Mouse (Mus musculus): ENCODE data around the gene Slc52a3. TPM values are rescaled to one million over a fixed set of nuclear protein-coding genes. Genes with fewer than 3 reads are reported as not detected.

Slc52a3 gene
- polyA plus RNA-seq, 1 experiment, result 2.1 TPM

DNA sequence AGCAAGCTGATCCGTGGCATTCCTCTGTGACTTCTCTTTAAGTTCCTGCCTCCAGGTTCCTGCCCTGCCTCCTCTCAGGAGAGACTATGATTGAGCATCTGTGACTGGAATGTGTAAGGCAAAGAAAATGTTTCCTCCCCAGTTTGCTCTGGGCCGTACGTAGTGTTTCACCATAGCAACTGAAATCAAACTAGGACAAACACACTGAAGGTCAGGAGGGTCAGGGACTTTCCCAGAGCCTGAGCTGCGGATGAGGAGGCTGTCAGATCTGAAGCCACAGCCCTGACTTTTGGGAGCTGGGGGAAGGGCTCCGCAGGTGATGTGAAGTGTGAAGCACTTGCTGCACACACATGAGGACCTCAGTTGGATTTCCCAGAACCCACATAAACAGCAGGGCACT is 37.0 kb upstream of the Slc52a3 start:
- no peaks in the 10 kb centered on the region for H3K27me3 ChIP-seq (ENCODE audit: control insufficient read depth, insufficient read depth, low read length)
- H3K27ac ChIP-seq (ENCODE audit: insufficient read depth, low read length), result no peak overlapping the region
- H3K36me3 ChIP-seq (ENCODE audit: control insufficient read depth, insufficient read depth, low read length), result no peaks in the 10 kb centered on the region
- WGBS, result 69% methylated on average over 5 of the region's 5 CpGs
- no peaks in the 10 kb centered on the region for H3K4me1 ChIP-seq (ENCODE audit: control insufficient read depth, insufficient read depth, insufficient read length)
- no peak for DNase-seq (ENCODE audit: low read depth in 1 of 2, low spot score in 2 of 2)
- TF ChIP-seq POLR2A (IDR thresholded peaks at IDR 0.05; ENCODE audit: low read depth, low read length) (no peak), CTCF (IDR thresholded peaks at IDR 0.05; ENCODE audit: extremely low read depth, insufficient read depth, insufficient read length, insufficient replicate concordance) (no peak)
- no peak overlapping the region for H3K4me3 ChIP-seq (ENCODE audit: extremely low read depth, insufficient read depth, insufficient read length)

DNA sequence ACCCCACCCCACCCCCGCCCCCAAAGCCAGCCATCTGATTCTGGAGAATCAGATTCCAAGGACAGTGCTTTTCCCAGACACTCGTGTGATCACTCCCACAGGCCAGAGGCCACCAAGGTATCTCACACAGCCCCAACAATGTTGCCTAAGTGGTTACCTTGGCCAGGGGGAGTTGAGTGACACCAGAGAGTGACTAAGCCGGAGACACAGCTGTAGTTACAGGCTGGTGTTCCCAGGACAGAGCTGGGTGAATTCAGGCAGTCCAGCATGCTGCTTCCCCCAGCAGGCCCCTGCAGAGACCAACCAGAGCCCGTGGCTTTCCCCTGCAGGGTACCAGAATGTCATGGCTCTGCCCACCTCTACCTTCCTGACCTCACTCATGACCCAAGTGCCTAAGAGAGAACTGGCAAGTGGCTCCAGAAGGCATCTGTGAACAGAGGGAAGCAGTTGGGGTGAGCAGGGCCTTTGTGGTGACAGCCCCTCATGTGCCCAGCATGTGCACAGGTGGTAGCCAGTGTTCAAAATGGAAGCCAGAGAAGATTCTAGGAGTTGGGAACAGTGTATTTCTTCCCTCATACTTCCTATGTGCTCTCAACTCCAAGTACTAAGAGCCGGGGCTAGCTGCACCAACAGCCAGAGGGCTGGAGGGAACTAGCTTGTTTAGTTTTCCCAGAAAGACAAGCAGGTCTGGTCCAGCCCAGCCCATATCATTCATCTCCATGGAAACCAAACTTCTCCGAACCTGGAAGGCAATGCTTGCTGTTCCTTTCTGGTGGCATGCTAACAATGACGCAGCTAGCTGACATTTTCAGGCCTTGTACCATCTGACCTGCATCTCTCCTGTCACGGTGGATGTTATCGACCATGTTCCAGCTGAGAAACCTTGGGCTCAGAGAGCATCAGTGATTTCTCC is 34.8 kb upstream of the Slc52a3 start:
- TF ChIP-seq POLR2A (IDR thresholded peaks at IDR 0.05; ENCODE audit: low read depth, low read length), result no peak
- TF ChIP-seq CTCF (IDR thresholded peaks at IDR 0.05; ENCODE audit: extremely low read depth, insufficient read depth, insufficient read length, insufficient replicate concordance), result no peak
- Histone ChIP-seq H3K4me1 (ENCODE audit: control insufficient read depth, insufficient read depth, insufficient read length) (no peaks in the 10 kb centered on the region), H3K36me3 (ENCODE audit: control insufficient read depth, insufficient read depth, low read length) (no peaks in the 10 kb centered on the region), H3K27me3 (ENCODE audit: control insufficient read depth, insufficient read depth, low read length) (no peaks in the 10 kb centered on the region), H3K4me3 (ENCODE audit: extremely low read depth, insufficient read depth, insufficient read length) (no peak overlapping the region), H3K27ac (ENCODE audit: insufficient read depth, low read length) (no peak overlapping the region)
- DNase-seq (ENCODE audit: low read depth in 1 of 2, low spot score in 2 of 2), result no peak
- 75% methylated on average over 9 of the region's 9 CpGs for WGBS

DNA sequence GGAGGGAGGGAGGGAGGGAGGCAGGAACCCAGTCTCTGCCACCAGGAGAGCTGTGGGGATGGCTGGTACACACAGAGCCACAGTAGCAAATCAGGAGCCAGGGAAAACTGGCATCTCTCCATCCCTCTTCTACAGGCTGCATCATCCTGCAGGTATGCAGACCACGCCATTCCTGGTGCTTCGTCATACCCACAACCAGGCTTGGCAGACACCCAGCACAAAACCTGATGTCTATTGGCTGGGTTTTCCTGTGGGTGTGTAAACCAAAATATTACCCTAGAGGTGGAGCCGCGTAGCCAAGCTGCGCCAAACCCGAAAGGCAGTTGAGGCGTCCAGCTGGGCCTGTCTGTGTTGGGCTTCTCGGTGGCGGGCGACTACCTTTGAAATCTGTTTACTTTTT is 33.8 kb upstream of the Slc52a3 start:
- H3K4me3 ChIP-seq (ENCODE audit: extremely low read depth, insufficient read depth, insufficient read length), result no peak overlapping the region
- DNase-seq (ENCODE audit: low read depth in 1 of 2, low spot score in 2 of 2), result no peak
- no peaks in the 10 kb centered on the region for H3K27me3 ChIP-seq (ENCODE audit: control insufficient read depth, insufficient read depth, low read length)
- no peaks in the 10 kb centered on the region for H3K36me3 ChIP-seq (ENCODE audit: control insufficient read depth, insufficient read depth, low read length)
- no peak for TF ChIP-seq CTCF (IDR thresholded peaks at IDR 0.05; ENCODE audit: extremely low read depth, insufficient read depth, insufficient read length, insufficient replicate concordance)
- TF ChIP-seq POLR2A (IDR thresholded peaks at IDR 0.05; ENCODE audit: low read depth, low read length), result no peak
- H3K27ac ChIP-seq (ENCODE audit: insufficient read depth, low read length), result no peak overlapping the region
- H3K4me1 ChIP-seq (ENCODE audit: control insufficient read depth, insufficient read depth, insufficient read length), result no peaks in the 10 kb centered on the region
- 61% methylated on average over 10 of the region's 10 CpGs for WGBS

DNA sequence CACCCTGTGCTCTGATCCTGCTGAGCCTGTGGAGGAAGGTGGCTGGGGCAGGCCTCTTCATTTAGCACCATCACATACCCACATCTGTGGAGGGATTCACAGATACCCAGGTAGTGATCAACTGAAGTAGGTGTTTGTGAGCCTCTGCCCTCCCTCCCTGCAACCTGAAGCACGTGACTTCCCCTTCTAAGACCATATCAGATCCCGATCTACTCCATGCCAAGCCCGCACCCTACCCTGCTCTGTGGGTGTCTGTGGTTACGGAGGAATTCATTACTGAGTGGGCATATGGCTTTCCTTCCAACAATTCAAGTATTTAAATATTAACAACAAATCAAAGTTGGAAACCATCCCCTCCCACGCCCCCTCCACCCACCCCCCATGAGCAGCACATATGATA is 33.0 kb upstream of the Slc52a3 start:
- WGBS, result 70% methylated on average over 5 of the region's 5 CpGs
- no peak overlapping the region for H3K4me3 ChIP-seq (ENCODE audit: extremely low read depth, insufficient read depth, insufficient read length)
- H3K27me3 ChIP-seq (ENCODE audit: control insufficient read depth, insufficient read depth, low read length), result no peaks in the 10 kb centered on the region
- DNase-seq (ENCODE audit: low read depth in 1 of 2, low spot score in 2 of 2), result no peak
- no peaks in the 10 kb centered on the region for H3K36me3 ChIP-seq (ENCODE audit: control insufficient read depth, insufficient read depth, low read length)
- peaks cover 2% of the 10 kb centered on the region; the same call in 1 of the 2 replicates for H3K4me1 ChIP-seq (ENCODE audit: control insufficient read depth, insufficient read depth, insufficient read length)
- TF ChIP-seq CTCF (IDR thresholded peaks at IDR 0.05; ENCODE audit: extremely low read depth, insufficient read depth, insufficient read length, insufficient replicate concordance) (no peak), POLR2A (IDR thresholded peaks at IDR 0.05; ENCODE audit: low read depth, low read length) (no peak)
- H3K27ac ChIP-seq (ENCODE audit: insufficient read depth, low read length), result no peak overlapping the region

DNA sequence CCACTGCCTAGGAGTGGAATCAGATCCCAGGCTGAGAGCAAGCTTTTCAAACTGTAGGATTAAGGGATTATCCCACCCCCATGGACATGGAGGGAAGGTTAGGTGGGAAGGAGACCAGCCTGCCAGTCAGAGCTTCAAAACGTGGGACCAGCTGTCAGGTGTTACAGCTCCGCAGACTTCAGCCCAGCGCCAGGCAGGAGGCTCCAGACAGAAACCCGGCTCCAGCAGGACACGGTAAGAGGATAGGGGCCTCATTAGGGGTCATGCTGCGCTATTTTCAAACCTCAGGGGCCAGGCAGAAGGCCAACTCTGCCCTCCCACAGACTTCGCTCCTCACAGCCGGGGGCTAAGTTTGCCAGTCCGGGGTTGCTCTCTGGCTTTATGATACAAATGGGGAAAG is 32.3 kb upstream of the Slc52a3 start:
- 67% methylated on average over 9 of the region's 9 CpGs for WGBS
- H3K36me3 ChIP-seq (ENCODE audit: control insufficient read depth, insufficient read depth, low read length), result no peaks in the 10 kb centered on the region
- no peaks in the 10 kb centered on the region for H3K27me3 ChIP-seq (ENCODE audit: control insufficient read depth, insufficient read depth, low read length)
- H3K4me1 ChIP-seq (ENCODE audit: control insufficient read depth, insufficient read depth, insufficient read length), result peaks cover 2% of the 10 kb centered on the region; the same call in 1 of the 2 replicates
- H3K4me3 ChIP-seq (ENCODE audit: extremely low read depth, insufficient read depth, insufficient read length), result no peak overlapping the region
- DNase-seq (ENCODE audit: low read depth in 1 of 2, low spot score in 2 of 2), result no peak
- TF ChIP-seq CTCF (IDR thresholded peaks at IDR 0.05; ENCODE audit: extremely low read depth, insufficient read depth, insufficient read length, insufficient replicate concordance) (no peak), POLR2A (IDR thresholded peaks at IDR 0.05; ENCODE audit: low read depth, low read length) (no peak)
- no peak overlapping the region for H3K27ac ChIP-seq (ENCODE audit: insufficient read depth, low read length)

DNA sequence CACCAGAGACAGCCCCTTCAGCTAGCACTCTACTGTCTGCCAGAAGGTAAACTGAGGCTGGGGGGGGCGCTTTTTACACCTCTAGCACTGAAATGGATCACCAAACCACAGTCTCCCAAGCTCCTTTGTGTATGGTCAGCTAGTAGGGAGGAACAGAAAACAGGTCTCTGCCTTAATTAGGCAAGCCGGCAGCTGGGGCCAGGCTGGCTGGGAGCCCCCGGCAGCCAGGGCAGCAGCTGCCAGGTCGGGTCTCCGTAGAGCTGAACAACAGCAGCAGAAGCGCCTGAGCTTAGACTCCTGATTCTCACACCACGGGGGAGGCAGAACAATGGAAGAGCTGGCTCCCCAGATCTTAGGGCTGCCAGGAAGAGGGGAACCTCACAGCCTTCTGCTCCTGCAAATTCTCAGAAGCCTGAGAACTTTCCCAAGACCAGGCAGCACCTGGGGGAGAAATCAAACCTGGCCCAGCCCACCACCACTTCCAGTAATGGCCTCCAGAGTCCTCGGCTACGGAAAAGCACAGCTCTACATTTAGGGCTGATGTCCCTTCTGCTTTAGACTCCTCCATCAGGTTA is 29.0 kb upstream of the Slc52a3 start:
- H3K4me3 ChIP-seq (ENCODE audit: extremely low read depth, insufficient read depth, insufficient read length), result no peak overlapping the region
- peaks cover 14% of the 10 kb centered on the region for H3K4me1 ChIP-seq (ENCODE audit: control insufficient read depth, insufficient read depth, insufficient read length)
- peaks cover 5% of the 10 kb centered on the region; the same call in 1 of the 2 replicates for H3K36me3 ChIP-seq (ENCODE audit: control insufficient read depth, insufficient read depth, low read length)
- WGBS, result 71% methylated on average over 9 of the region's 9 CpGs
- no peaks in the 10 kb centered on the region for H3K27me3 ChIP-seq (ENCODE audit: control insufficient read depth, insufficient read depth, low read length)
- no peak for DNase-seq (ENCODE audit: low read depth in 1 of 2, low spot score in 2 of 2)
- H3K27ac ChIP-seq (ENCODE audit: insufficient read depth, low read length), result no peak overlapping the region
- TF ChIP-seq POLR2A (IDR thresholded peaks at IDR 0.05; ENCODE audit: low read depth, low read length), result no peak
- no peak for TF ChIP-seq CTCF (IDR thresholded peaks at IDR 0.05; ENCODE audit: extremely low read depth, insufficient read depth, insufficient read length, insufficient replicate concordance)

DNA sequence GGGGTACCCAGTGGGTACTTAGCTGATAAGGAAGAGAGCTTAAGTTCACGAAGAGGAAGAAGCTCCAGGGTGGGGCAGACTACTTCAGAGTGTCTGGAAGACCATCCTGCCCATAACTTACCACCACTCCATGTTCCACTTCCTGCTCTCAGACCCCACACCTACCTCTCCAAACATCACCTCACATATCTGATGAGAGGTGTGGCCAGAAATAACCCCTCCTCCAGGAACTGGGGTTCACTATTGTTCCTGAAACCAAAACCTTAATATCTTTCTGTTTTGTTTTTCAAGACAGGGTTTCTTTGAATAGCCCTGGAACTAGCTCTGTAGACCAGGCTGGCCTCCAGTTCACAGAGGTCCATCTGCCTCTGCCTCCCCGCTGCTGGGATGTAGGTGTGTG is 28.5 kb upstream of the Slc52a3 start:
- Histone ChIP-seq H3K36me3 (ENCODE audit: control insufficient read depth, insufficient read depth, low read length) (peaks cover 5% of the 10 kb centered on the region; the same call in 1 of the 2 replicates), H3K27me3 (ENCODE audit: control insufficient read depth, insufficient read depth, low read length) (no peaks in the 10 kb centered on the region), H3K27ac (ENCODE audit: insufficient read depth, low read length) (no peak overlapping the region), H3K4me1 (ENCODE audit: control insufficient read depth, insufficient read depth, insufficient read length) (peaks cover 17% of the 10 kb centered on the region), H3K4me3 (ENCODE audit: extremely low read depth, insufficient read depth, insufficient read length) (no peak overlapping the region)
- TF ChIP-seq CTCF (IDR thresholded peaks at IDR 0.05; ENCODE audit: extremely low read depth, insufficient read depth, insufficient read length, insufficient replicate concordance) (no peak), POLR2A (IDR thresholded peaks at IDR 0.05; ENCODE audit: low read depth, low read length) (no peak)
- no peak for DNase-seq (ENCODE audit: low read depth in 1 of 2, low spot score in 2 of 2)
- 62% methylated on average over 2 of the region's 2 CpGs for WGBS
